Mouse (Mus musculus) forebrain, postnatal 0 days (tissue): ENCODE data around the gene Oxct1. TPM values are rescaled to one million over a fixed set of nuclear protein-coding genes. Genes with fewer than 3 reads are reported as not detected.
A peak's percentile ranks its signal among the peaks of the same experiment; 100 is the strongest.

Experiments used
- ATAC-seq: fragments of 200-750 bp; cut with Nextera tagmentation; 2 replicates; pipeline ENCODE4 v1.8.0; 2017; ENCODE audit warnings: mild to moderate bottlenecking, moderate library complexity
- DNase-seq: peaks from one replicate; pipeline ENCODE4 v3.0.0-alpha.2; 2015
- H3K27ac ChIP-seq: fragments of 300-500 bp; sonication (generic); 2 replicates; pipeline ENCODE4 v1.5.1; 2014; ENCODE audit warnings: low read depth, mild to moderate bottlenecking, antibody characterized with exemption, low read length, moderate library complexity, mixed read lengths
- H3K27me3 ChIP-seq: fragments of 300-500 bp; sonication (generic); 2 replicates; pipeline ENCODE4 v1.6.1; 2014; ENCODE audit warnings: mild to moderate bottlenecking, low read length, mixed read lengths; ENCODE audit not compliant: insufficient read depth
- H3K36me3 ChIP-seq: fragments of 300-500 bp; sonication (generic); 2 replicates; pipeline ENCODE4 v1.6.1; 2014; ENCODE audit warnings: mild to moderate bottlenecking, moderate library complexity; ENCODE audit not compliant: insufficient read depth
- H3K4me1 ChIP-seq: fragments of 300-500 bp; sonication (generic); 2 replicates; pipeline ENCODE4 v1.6.1; 2014; ENCODE audit warnings: antibody characterized with exemption; ENCODE audit not compliant: insufficient read depth
- H3K4me2 ChIP-seq: fragments of 300-500 bp; sonication (generic); 2 replicates; pipeline ENCODE4 v1.6.1; 2014; ENCODE audit warnings: low read depth, mild to moderate bottlenecking, moderate library complexity
- H3K4me3 ChIP-seq: fragments of 300-500 bp; sonication (generic); 2 replicates; pipeline ENCODE4 v1.5.1; 2014; ENCODE audit warnings: low read depth, low read length, mixed read lengths
- H3K9ac ChIP-seq: fragments of 300-500 bp; sonication (generic); 2 replicates; pipeline ENCODE4 v1.6.1; 2014; ENCODE audit warnings: mild to moderate bottlenecking
- H3K9me3 ChIP-seq: fragments of 300-500 bp; sonication (generic); 2 replicates; pipeline ENCODE4 v1.6.1; 2016; ENCODE audit warnings: low read length
- CTCF ChIP-seq: sonication (generic); IDR thresholded peaks from 2 replicates; pipeline ENCODE4 v1.5.1; 2016; ENCODE audit warnings: antibody characterized with exemption, control low read depth, low read depth
- WGBS: fragments of 180-500 bp; shearing (Covaris S2); extraction: QIAGEN DNeasy Blood & Tissue Kit; methylation state at CpG from one replicate; pipeline ENCODE4 v1.1.7; 2014; 5-methylcytosine and 5-hydroxymethylcytosine counted together
- polyA plus RNA-seq: library from polyadenylated mRNA; unstranded; fragments of >200 nt; fragmentation: Nextera tagmentation; extraction: Ambion mirVana; gene quantifications from 2 replicates; pipeline ENCODE4 v1.2.1, GENCODE M21; 2015
- total RNA-seq: library from RNA; depleted of rRNA; stranded (reverse); fragments of >200 nt; gene quantifications from 2 replicates; pipeline ENCODE4 v1.2.3, GENCODE M21; 2014

Oxct1 gene
- total and polyA plus RNA-seq, 2 experiments from 2014 or later: 354 to 419 TPM

- TF ChIP-seq CTCF: no peak
- Histone ChIP-seq H3K9ac (peak overlapping the region; percentile 89), H3K9me3 (no peaks in the 10 kb centered on the region), H3K4me1 (peaks cover 5% of the 10 kb centered on the region; the same call in 1 of the 2 replicates), H3K27me3 (no peaks in the 10 kb centered on the region), H3K36me3 (no peaks in the 10 kb centered on the region), H3K4me2 (peak overlapping the region; percentile 49), H3K4me3 (peak overlapping the region; percentile 58), H3K27ac (peak overlapping the region; percentile 96)
- ATAC-seq: no peak
- DNase-seq: no peak
- 3% methylated on average over 6 of the region's 6 CpGs for WGBS
Measured at GRCm38 (mm10) chr15:4027671-4028410, 1.7 kb downstream of the Oxct1 start.

- Histone ChIP-seq H3K36me3 (no peaks in the 10 kb centered on the region), H3K27me3 (no peaks in the 10 kb centered on the region), H3K27ac (no peak overlapping the region), H3K4me3 (no peak overlapping the region), H3K4me2 (no peak overlapping the region), H3K9me3 (no peaks in the 10 kb centered on the region), H3K9ac (no peak overlapping the region), H3K4me1 (peaks cover 5% of the 10 kb centered on the region; the same call in 1 of the 2 replicates)
- DNase-seq: no peak
- TF ChIP-seq CTCF: no peak
- 72% methylated on average over 6 of the region's 6 CpGs for WGBS
- ATAC-seq: no peak
Measured at GRCm38 (mm10) chr15:4028411-4028700, 2.2 kb downstream of the Oxct1 start.

GRCm38 (mm10) chr15:4028960-4029359 is 2.8 kb downstream of the Oxct1 start:
- Histone ChIP-seq H3K4me3 (no peak overlapping the region), H3K4me2 (no peak overlapping the region), H3K27ac (no peak overlapping the region), H3K27me3 (no peaks in the 10 kb centered on the region), H3K36me3 (no peaks in the 10 kb centered on the region), H3K9ac (no peak overlapping the region), H3K9me3 (no peaks in the 10 kb centered on the region), H3K4me1 (peaks cover 5% of the 10 kb centered on the region; the same call in 1 of the 2 replicates)
- no peak for DNase-seq
- no peak for TF ChIP-seq CTCF
- no peak for ATAC-seq

- Histone ChIP-seq H3K4me3 (no peak overlapping the region), H3K36me3 (peaks cover 8% of the 10 kb centered on the region; the same call in 1 of the 2 replicates), H3K27me3 (no peaks in the 10 kb centered on the region), H3K4me1 (no peaks in the 10 kb centered on the region), H3K9ac (no peak overlapping the region), H3K27ac (no peak overlapping the region), H3K4me2 (no peak overlapping the region), H3K9me3 (no peaks in the 10 kb centered on the region)
- 89% methylated on average over 3 of the region's 3 CpGs for WGBS
- ATAC-seq (no peak), DNase-seq (no peak)
- no peak for TF ChIP-seq CTCF
Measured at GRCm38 (mm10) chr15:4033168-4034004, 7.2 kb downstream of the Oxct1 start.

- ATAC-seq (0 out of 2 replicates have a peak, but pooled peaks have one; percentile 12), DNase-seq (no peak)
- Histone ChIP-seq H3K27ac (no peak overlapping the region), H3K36me3 (peaks cover 22% of the 10 kb centered on the region), H3K4me2 (no peak overlapping the region), H3K27me3 (no peaks in the 10 kb centered on the region), H3K4me3 (no peak overlapping the region), H3K9me3 (no peaks in the 10 kb centered on the region), H3K4me1 (no peaks in the 10 kb centered on the region), H3K9ac (no peak overlapping the region)
- 77% methylated on average over 3 of the region's 3 CpGs for WGBS
- no peak for TF ChIP-seq CTCF
Measured at GRCm38 (mm10) chr15:4042423-4042822, 16.2 kb downstream of the Oxct1 start.

GRCm38 (mm10) chr15:4043032-4043471 is 16.9 kb downstream of the Oxct1 start:
- H3K9ac ChIP-seq: no peak overlapping the region
- ATAC-seq (peak; percentile 41), DNase-seq (peak; percentile 56)
- no peaks in the 10 kb centered on the region for H3K9me3 ChIP-seq
- no peak overlapping the region for H3K27ac ChIP-seq
- no peaks in the 10 kb centered on the region for H3K27me3 ChIP-seq
- WGBS: 23% methylated on average over 4 of the region's 4 CpGs
- no peaks in the 10 kb centered on the region for H3K4me1 ChIP-seq
- no peak overlapping the region for H3K4me3 ChIP-seq
- H3K36me3 ChIP-seq: peaks cover 22% of the 10 kb centered on the region
- H3K4me2 ChIP-seq: no peak overlapping the region
- peak; percentile 68 for TF ChIP-seq CTCF

GRCm38 (mm10) chr15:4056627-4057026 is 30.4 kb downstream of the Oxct1 start:
- Histone ChIP-seq H3K36me3 (peaks cover 44% of the 10 kb centered on the region), H3K27ac (no peak overlapping the region), H3K27me3 (no peaks in the 10 kb centered on the region), H3K4me2 (no peak overlapping the region), H3K4me1 (no peaks in the 10 kb centered on the region), H3K9me3 (no peaks in the 10 kb centered on the region), H3K4me3 (no peak overlapping the region), H3K9ac (no peak overlapping the region)
- peak; percentile 87 for TF ChIP-seq CTCF
- DNase-seq (peak; percentile 74), ATAC-seq (peak; percentile 89)
- 14% methylated on average over 5 of the region's 5 CpGs for WGBS
